20 mouse cellular contexts compared by ENCODE assay signal in the genomic region with DNA sequence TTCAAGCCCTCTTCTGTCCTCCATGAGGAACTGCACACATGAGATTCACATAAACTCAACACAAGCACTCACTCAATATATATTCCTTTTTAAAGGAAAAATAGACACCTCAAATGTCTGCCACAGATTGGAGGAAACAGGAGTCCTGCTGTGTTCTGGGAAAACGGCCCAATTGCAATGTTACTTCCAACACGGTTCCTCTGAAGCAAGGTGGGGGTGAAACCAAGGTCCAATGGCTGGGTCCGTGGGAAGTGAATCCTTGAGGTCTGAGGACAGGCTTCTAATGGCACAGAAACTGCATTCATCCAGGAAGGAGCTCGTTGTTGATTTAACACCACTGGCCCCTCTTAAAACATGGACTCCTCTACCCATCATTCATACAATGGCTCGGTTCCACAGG.
DNase-seq lines count a peak whose midpoint lies in the region; ATAC-seq and TF ChIP-seq lines count a peak whose summit lies in the region.
"Had no signal": no experiment of that assay in that cellular context is flagged by ENCODE, and none has a peak within 500 bp of the region (broad histone marks: within the 10 kb centered on the region; RNA-seq: fewer than 3 reads in every experiment).

No protein-coding gene starts in this region.

- H3K9ac ChIP-seq in lung, postnatal 0 days (replicated peaks; ENCODE audit: low read depth): no peak overlapping the region
- no peak overlapping the region for H3K9ac ChIP-seq in kidney, embryonic 15.5 days
- H3K9ac ChIP-seq: forebrain, embryonic 13.5 days; forebrain, postnatal 0 days; heart, embryonic 12.5 days; hindbrain, embryonic 15.5 days had no signal

- peak; percentile 89 for DNase-seq in brain, adult 2 months (ENCODE audit: low read depth, low spot score)
- peak; percentile 72 for DNase-seq in cerebellum, adult 11-12 months
- peak; percentile 80 for DNase-seq in cerebellum, adult 9-10 months
- peak; percentile 77 to 88 for DNase-seq in cerebellum, postnatal 25 days
- DNase-seq in kidney, postnatal 36 days: no peak
- no peak for DNase-seq in lung, postnatal 0 days (ENCODE audit: low spot score)
- DNase-seq: adrenal gland, adult 2 months; adrenal gland, postnatal 25 days; forebrain, postnatal 0 days; gastrocnemius, postnatal 14 days; heart, adult 2 months had no signal

- TF ChIP-seq CTCF in lung, postnatal 0 days (IDR thresholded peaks at IDR 0.05): no peak

- no peaks in the 10 kb centered on the region for H3K27me3 ChIP-seq in lung, postnatal 0 days (replicated peaks; ENCODE audit: insufficient read depth, low read length)
- no peaks in the 10 kb centered on the region for H3K27me3 ChIP-seq in kidney, embryonic 15.5 days
- H3K27me3 ChIP-seq: CH12.LX; forebrain, embryonic 13.5 days; heart, embryonic 12.5 days; hindbrain, embryonic 15.5 days; Patski had no signal

- WGBS in lung, postnatal 0 days: 89% methylated on average over 5 of the region's 5 CpGs
- 89% methylated on average over 5 of the region's 5 CpGs for WGBS in kidney, embryonic 15.5 days

- TF ChIP-seq EP300 in lung, postnatal 0 days (IDR thresholded peaks at IDR 0.05): no peak

- no peak overlapping the region for H3K4me2 ChIP-seq in lung, postnatal 0 days (replicated peaks; ENCODE audit: low read depth, low read length)
- H3K4me2 ChIP-seq in kidney, embryonic 15.5 days: no peak overlapping the region
- H3K4me2 ChIP-seq: forebrain, embryonic 13.5 days; heart, embryonic 12.5 days; hindbrain, embryonic 15.5 days had no signal

- H3K36me3 ChIP-seq in lung, postnatal 0 days (ENCODE audit: insufficient read depth, low read length): no peaks in the 10 kb centered on the region
- peaks cover 24% of the 10 kb centered on the region for H3K36me3 ChIP-seq in kidney, embryonic 15.5 days

- H3K4me1 ChIP-seq in lung, postnatal 0 days (ENCODE audit: insufficient read depth, low read depth, low read length): no peaks in the 10 kb centered on the region
- no peaks in the 10 kb centered on the region for H3K4me1 ChIP-seq in kidney, embryonic 15.5 days
- H3K4me1 ChIP-seq: embryonic facial prominence, embryonic 10.5 days; forebrain, embryonic 13.5 days; heart, embryonic 12.5 days; hindbrain, embryonic 10.5 days; hindbrain, embryonic 15.5 days had no signal

- H3K9me3 ChIP-seq in lung, postnatal 0 days (ENCODE audit: low read length): no peaks in the 10 kb centered on the region
- H3K9me3 ChIP-seq in kidney, embryonic 15.5 days (replicated peaks): no peaks in the 10 kb centered on the region
- H3K9me3 ChIP-seq: embryonic facial prominence, embryonic 10.5 days; forebrain, embryonic 13.5 days; hindbrain, embryonic 15.5 days had no signal

- ATAC-seq in lung, postnatal 0 days: no peak
- ATAC-seq in kidney, embryonic 15.5 days (replicated peaks; ENCODE audit: low FRiP score): no peak
- ATAC-seq: forebrain, embryonic 13.5 days; forebrain, postnatal 0 days; intestine, postnatal 0 days; Patski had no signal

- no peak overlapping the region for H3K27ac ChIP-seq in lung, postnatal 0 days (ENCODE audit: low read length)
- no peak overlapping the region for H3K27ac ChIP-seq in kidney, embryonic 15.5 days
- H3K27ac ChIP-seq: embryonic facial prominence, embryonic 10.5 days; forebrain, embryonic 13.5 days; heart, adult 2 months; hindbrain, embryonic 10.5 days; hindbrain, embryonic 15.5 days had no signal

- no peak overlapping the region for H3K4me3 ChIP-seq in lung, postnatal 0 days (ENCODE audit: low read depth, low read length)
- no peak overlapping the region for H3K4me3 ChIP-seq in kidney, embryonic 15.5 days (replicated peaks)
- H3K4me3 ChIP-seq: embryonic facial prominence, embryonic 10.5 days; forebrain, embryonic 13.5 days; heart, adult 2 months; heart, embryonic 12.5 days; hindbrain, embryonic 10.5 days; hindbrain, embryonic 15.5 days had no signal

Comparison
In these comparisons a context has a peak if more than half of its experiments do, and no peak if none do; other contexts are left out.
1. DNase-seq: peak in brain, adult 2 months (single experiment), cerebellum, adult 11-12 months (single experiment), cerebellum, adult 9-10 months (single experiment) and cerebellum, postnatal 25 days (2 of 2); none in kidney, postnatal 36 days (0 of 2) and lung, postnatal 0 days (single experiment).